Mouse (Mus musculus): ENCODE measurements around the gene Gm49322. TPM values are rescaled to one million over a fixed set of nuclear protein-coding genes. Genes with fewer than 3 reads are reported as not detected.
A peak's percentile ranks its signal among the peaks of the same experiment; 100 is the strongest.

Gene Gm49322
- polyA plus RNA-seq, 1 experiment from 2014 or later = 3.6 TPM

- Histone ChIP-seq H3K4me3 (ENCODE audit: low read depth, low read length) (no peak overlapping the region), H3K27me3 (replicated peaks; ENCODE audit: control insufficient read depth, insufficient read depth, low read length) (no peaks in the 10 kb centered on the region), H3K4me1 (replicated peaks; ENCODE audit: control insufficient read depth, insufficient read depth, low read length) (peaks cover 22% of the 10 kb centered on the region), H3K27ac (ENCODE audit: low read depth, low read length) (no peak overlapping the region), H3K36me3 (ENCODE audit: control insufficient read depth, insufficient read depth, low read length) (no peaks in the 10 kb centered on the region), H3K9ac (ENCODE audit: low read depth, low read length) (no peak overlapping the region), H3K9me3 (ENCODE audit: control insufficient read depth, low read length) (no peaks in the 10 kb centered on the region), H3K4me2 (no peak overlapping the region)
- ATAC-seq (replicated peaks; ENCODE audit: low FRiP score) = no peak
- no peak for DNase-seq (ENCODE audit: low spot score)
- WGBS = 79% methylated on average over 6 of the region's 6 CpGs
These were observed 47.4 kb downstream of the Gm49322 start for GRCm38 (mm10) chr10:80653156-80653720.

- Histone ChIP-seq H3K4me2 (peak overlapping the region; percentile 96), H3K4me1 (replicated peaks; ENCODE audit: control insufficient read depth, insufficient read depth, low read length) (peaks cover 26% of the 10 kb centered on the region), H3K9me3 (ENCODE audit: control insufficient read depth, low read length) (no peaks in the 10 kb centered on the region), H3K4me3 (ENCODE audit: low read depth, low read length) (peak overlapping the region; percentile 98; the same call in 1 of the 2 replicates), H3K9ac (ENCODE audit: low read depth, low read length) (no peak overlapping the region), H3K36me3 (ENCODE audit: control insufficient read depth, insufficient read depth, low read length) (no peaks in the 10 kb centered on the region), H3K27me3 (replicated peaks; ENCODE audit: control insufficient read depth, insufficient read depth, low read length) (no peaks in the 10 kb centered on the region), H3K27ac (ENCODE audit: low read depth, low read length) (no peak overlapping the region)
- ATAC-seq (replicated peaks; ENCODE audit: low FRiP score) = no peak
- WGBS = 83% methylated on average over 6 of the region's 6 CpGs
- DNase-seq (ENCODE audit: low spot score) = no peak
These were observed 49.0 kb downstream of the Gm49322 start for GRCm38 (mm10) chr10:80654866-80655265.

GRCm38 (mm10) chr10:80655406-80656129, 49.7 kb downstream of the Gm49322 start:
- H3K27me3 ChIP-seq (replicated peaks; ENCODE audit: control insufficient read depth, insufficient read depth, low read length) = no peaks in the 10 kb centered on the region
- no peaks in the 10 kb centered on the region for H3K9me3 ChIP-seq (ENCODE audit: control insufficient read depth, low read length)
- peak overlapping the region; percentile 98 for H3K4me3 ChIP-seq (ENCODE audit: low read depth, low read length)
- peak overlapping the region; percentile 96 for H3K4me2 ChIP-seq
- no peak for DNase-seq (ENCODE audit: low spot score)
- ATAC-seq (replicated peaks; ENCODE audit: low FRiP score) = peak; percentile 14
- 4% methylated on average over 12 of the region's 12 CpGs for WGBS
- H3K36me3 ChIP-seq (ENCODE audit: control insufficient read depth, insufficient read depth, low read length) = no peaks in the 10 kb centered on the region
- H3K4me1 ChIP-seq (replicated peaks; ENCODE audit: control insufficient read depth, insufficient read depth, low read length) = peaks cover 26% of the 10 kb centered on the region
- H3K9ac ChIP-seq (ENCODE audit: low read depth, low read length) = peak overlapping the region; percentile 99
- peak overlapping the region; percentile 82 for H3K27ac ChIP-seq (ENCODE audit: low read depth, low read length)

GRCm38 (mm10) chr10:80656130-80656862, 50.5 kb downstream of the Gm49322 start:
- DNase-seq (ENCODE audit: low spot score) (peak; percentile 99), ATAC-seq (replicated peaks; ENCODE audit: low FRiP score) (peak; percentile 76)
- H3K4me1 ChIP-seq (replicated peaks; ENCODE audit: control insufficient read depth, insufficient read depth, low read length) = peaks cover 26% of the 10 kb centered on the region
- no peaks in the 10 kb centered on the region for H3K36me3 ChIP-seq (ENCODE audit: control insufficient read depth, insufficient read depth, low read length)
- H3K9ac ChIP-seq (ENCODE audit: low read depth, low read length) = peak overlapping the region; percentile 99
- H3K4me3 ChIP-seq (ENCODE audit: low read depth, low read length) = peak overlapping the region; percentile 98
- H3K27me3 ChIP-seq (replicated peaks; ENCODE audit: control insufficient read depth, insufficient read depth, low read length) = no peaks in the 10 kb centered on the region
- peak overlapping the region; percentile 96 for H3K4me2 ChIP-seq
- peak overlapping the region; percentile 82 for H3K27ac ChIP-seq (ENCODE audit: low read depth, low read length)
- WGBS = under 1% methylated on average over 51 of the region's 72 CpGs
- H3K9me3 ChIP-seq (ENCODE audit: control insufficient read depth, low read length) = no peaks in the 10 kb centered on the region

GRCm38 (mm10) chr10:80656863-80657623, 51.2 kb downstream of the Gm49322 start, which contains the start of gene Btbd2:
Gene Btbd2, minus strand, starts transcription at chr10:80657071.
- Histone ChIP-seq H3K4me1 (replicated peaks; ENCODE audit: control insufficient read depth, insufficient read depth, low read length) (peaks cover 26% of the 10 kb centered on the region), H3K36me3 (ENCODE audit: control insufficient read depth, insufficient read depth, low read length) (no peaks in the 10 kb centered on the region), H3K27me3 (replicated peaks; ENCODE audit: control insufficient read depth, insufficient read depth, low read length) (no peaks in the 10 kb centered on the region), H3K27ac (ENCODE audit: low read depth, low read length) (peak within 1 kb of the TSS; percentile 82), H3K4me3 (ENCODE audit: low read depth, low read length) (peak within 1 kb of the TSS; percentile 98), H3K9me3 (ENCODE audit: control insufficient read depth, low read length) (no peaks in the 10 kb centered on the region), H3K4me2 (peak within 1 kb of the TSS; percentile 96), H3K9ac (ENCODE audit: low read depth, low read length) (peak within 1 kb of the TSS; percentile 99)
- DNase-seq (ENCODE audit: low spot score) (no peak), ATAC-seq (replicated peaks; ENCODE audit: low FRiP score) (peak; percentile 32; the same call in 1 of the 2 replicates)
- WGBS = 27% methylated on average over 15 of the region's 15 CpGs

- H3K4me3 ChIP-seq (ENCODE audit: low read depth, low read length) = no peak overlapping the region
- H3K4me1 ChIP-seq (replicated peaks; ENCODE audit: control insufficient read depth, insufficient read depth, low read length) = peaks cover 29% of the 10 kb centered on the region
- ATAC-seq (replicated peaks; ENCODE audit: low FRiP score) = no peak
- H3K9me3 ChIP-seq (ENCODE audit: control insufficient read depth, low read length) = no peaks in the 10 kb centered on the region
- no peak overlapping the region; the same call in 1 of the 2 replicates for H3K4me2 ChIP-seq
- H3K36me3 ChIP-seq (ENCODE audit: control insufficient read depth, insufficient read depth, low read length) = no peaks in the 10 kb centered on the region
- H3K27ac ChIP-seq (ENCODE audit: low read depth, low read length) = peak overlapping the region; percentile 32; the same call in 1 of the 2 replicates
- WGBS = 87% methylated on average over 14 of the region's 14 CpGs
- no peaks in the 10 kb centered on the region for H3K27me3 ChIP-seq (replicated peaks; ENCODE audit: control insufficient read depth, insufficient read depth, low read length)
- DNase-seq (ENCODE audit: low spot score) = no peak
- no peak overlapping the region for H3K9ac ChIP-seq (ENCODE audit: low read depth, low read length)
These were observed 52.5 kb downstream of the Gm49322 start for GRCm38 (mm10) chr10:80658194-80658840.

- 69% methylated on average over 4 of the region's 4 CpGs for WGBS
- ATAC-seq (replicated peaks; ENCODE audit: low FRiP score) (peak; percentile 44; the same call in 1 of the 2 replicates), DNase-seq (ENCODE audit: low spot score) (no peak)
- Histone ChIP-seq H3K4me1 (replicated peaks; ENCODE audit: control insufficient read depth, insufficient read depth, low read length) (peaks cover 34% of the 10 kb centered on the region), H3K27me3 (replicated peaks; ENCODE audit: control insufficient read depth, insufficient read depth, low read length) (no peaks in the 10 kb centered on the region), H3K4me2 (peak overlapping the region; percentile 55), H3K9me3 (ENCODE audit: control insufficient read depth, low read length) (no peaks in the 10 kb centered on the region), H3K4me3 (ENCODE audit: low read depth, low read length) (peak overlapping the region; percentile 26; the same call in 1 of the 2 replicates), H3K9ac (ENCODE audit: low read depth, low read length) (peak overlapping the region; percentile 52; the same call in 1 of the 2 replicates), H3K36me3 (ENCODE audit: control insufficient read depth, insufficient read depth, low read length) (no peaks in the 10 kb centered on the region), H3K27ac (ENCODE audit: low read depth, low read length) (peak overlapping the region; percentile 32; the same call in 1 of the 2 replicates)
These were observed 53.0 kb downstream of the Gm49322 start for GRCm38 (mm10) chr10:80658841-80659202.

All from liver, embryonic 11.5 days (tissue).